Mouse (Mus musculus) fibroblast of lung, adult 2 months (primary cell): Measurements from ENCODE around the gene Ing1.
"Not testable (repeated sequence)": the region's sequence is repeated elsewhere in the genome, so short reads cannot be mapped to it uniquely, and the experiment has no call there.

Source experiments
- DNase-seq: peaks from one replicate; pipeline ENCODE4 v3.0.0-alpha.2; 2011; ENCODE audit warnings: low read depth

The Ing1 gene

GRCm38 (mm10) chr8:11550281-11550948, 5.0 kb upstream of the Ing1 start, which contains the start of gene Cars2:
Cars2 (minus strand) TSS chr8:11550783.
- peak; percentile 87 for DNase-seq

- not testable (repeated sequence) for DNase-seq
These were observed 3.9 kb upstream of the Ing1 start for GRCm38 (mm10) chr8:11551497-11551896.

- peak; percentile 57 for DNase-seq
These were observed 3.0 kb upstream of the Ing1 start for GRCm38 (mm10) chr8:11552390-11552789.

- DNase-seq = peak; percentile 99
These were observed 585 bp downstream of the Ing1 start for GRCm38 (mm10) chr8:11555720-11556591.

- DNase-seq = no peak
These were observed 1.5 kb downstream of the Ing1 start for GRCm38 (mm10) chr8:11556691-11557423.

GRCm38 (mm10) chr8:11557424-11557767, 2.0 kb downstream of the Ing1 start:
- DNase-seq = no peak

- DNase-seq = peak; percentile 98
These were observed 2.6 kb downstream of the Ing1 start for GRCm38 (mm10) chr8:11557768-11558629.

GRCm38 (mm10) chr8:11559511-11559910, 4.1 kb downstream of the Ing1 start:
- no peak for DNase-seq

GRCm38 (mm10) chr8:11560220-11560619, 4.8 kb downstream of the Ing1 start:
- no peak for DNase-seq

GRCm38 (mm10) chr8:11564236-11564635, 8.9 kb downstream of the Ing1 start:
- DNase-seq = no peak

- DNase-seq = no peak
These were observed 9.3 kb downstream of the Ing1 start for GRCm38 (mm10) chr8:11564721-11565120.

- DNase-seq = not testable (repeated sequence)
These were observed 12.8 kb downstream of the Ing1 start for GRCm38 (mm10) chr8:11568193-11568592.

GRCm38 (mm10) chr8:11569260-11570097, 14.1 kb downstream of the Ing1 start:
- no peak for DNase-seq

- DNase-seq = no peak
These were observed 15.4 kb downstream of the Ing1 start for GRCm38 (mm10) chr8:11570742-11571141.

- no peak for DNase-seq
These were observed 16.6 kb downstream of the Ing1 start for GRCm38 (mm10) chr8:11571950-11572349.

- DNase-seq = no peak
These were observed 17.1 kb downstream of the Ing1 start for GRCm38 (mm10) chr8:11572428-11572827.

GRCm38 (mm10) chr8:11574911-11575603, 19.7 kb downstream of the Ing1 start:
- DNase-seq = no peak

- DNase-seq = no peak
These were observed 20.4 kb downstream of the Ing1 start for GRCm38 (mm10) chr8:11575604-11576384.
